Mouse (Mus musculus): Measurements from ENCODE around the gene Large1. TPM values are rescaled to one million over a fixed set of nuclear protein-coding genes. Genes with fewer than 3 reads are reported as not detected.
"Not testable (repeated sequence)": the region's sequence is repeated elsewhere in the genome, so short reads cannot be mapped to it uniquely, and the experiment has no call there.

The Large1 gene
- polyA plus RNA-seq, 1 experiment from 2014 or later: 23.9 TPM

GRCm38 (mm10) chr8:73289831-73290230 is 63.5 kb downstream of the Large1 start:
- Histone ChIP-seq H3K9me3 (ENCODE audit: control insufficient read depth, low read length) (no peaks in the 10 kb centered on the region), H3K4me3 (replicated peaks; ENCODE audit: low read depth, low read length) (no peak overlapping the region), H3K27ac (replicated peaks; ENCODE audit: low read depth, low read length) (no peak overlapping the region), H3K4me2 (ENCODE audit: low read length) (no peak overlapping the region), H3K27me3 (ENCODE audit: control insufficient read depth, insufficient read depth, low read length) (no peaks in the 10 kb centered on the region), H3K9ac (replicated peaks; ENCODE audit: low read length) (no peak overlapping the region), H3K4me1 (ENCODE audit: control insufficient read depth, insufficient read depth, low read length) (no peaks in the 10 kb centered on the region), H3K36me3 (ENCODE audit: control insufficient read depth, insufficient read depth, low read length) (no peaks in the 10 kb centered on the region)
- DNase-seq (no peak), ATAC-seq (ENCODE audit: low FRiP score, low TSS enrichment) (no peak)
- WGBS: 83% methylated on average over 2 of the region's 2 CpGs

- Histone ChIP-seq H3K27me3 (ENCODE audit: control insufficient read depth, insufficient read depth, low read length) (no peaks in the 10 kb centered on the region), H3K4me1 (ENCODE audit: control insufficient read depth, insufficient read depth, low read length) (no peaks in the 10 kb centered on the region), H3K9ac (replicated peaks; ENCODE audit: low read length) (no peak overlapping the region), H3K36me3 (ENCODE audit: control insufficient read depth, insufficient read depth, low read length) (no peaks in the 10 kb centered on the region), H3K4me2 (ENCODE audit: low read length) (no peak overlapping the region), H3K4me3 (replicated peaks; ENCODE audit: low read depth, low read length) (no peak overlapping the region), H3K9me3 (ENCODE audit: control insufficient read depth, low read length) (no peaks in the 10 kb centered on the region), H3K27ac (replicated peaks; ENCODE audit: low read depth, low read length) (no peak overlapping the region)
- ATAC-seq (ENCODE audit: low FRiP score, low TSS enrichment) (no peak), DNase-seq (no peak)
- WGBS: 91% methylated on average over 4 of the region's 4 CpGs
These were observed 71.3 kb downstream of the Large1 start for GRCm38 (mm10) chr8:73281996-73282395.

GRCm38 (mm10) chr8:73276015-73276414 is 77.3 kb downstream of the Large1 start:
- no peak overlapping the region for H3K9ac ChIP-seq (replicated peaks; ENCODE audit: low read length)
- no peaks in the 10 kb centered on the region for H3K36me3 ChIP-seq (ENCODE audit: control insufficient read depth, insufficient read depth, low read length)
- no peak for ATAC-seq (ENCODE audit: low FRiP score, low TSS enrichment)
- H3K4me3 ChIP-seq (replicated peaks; ENCODE audit: low read depth, low read length): no peak overlapping the region
- no peak for DNase-seq
- H3K27ac ChIP-seq (replicated peaks; ENCODE audit: low read depth, low read length): no peak overlapping the region
- no peaks in the 10 kb centered on the region for H3K9me3 ChIP-seq (ENCODE audit: control insufficient read depth, low read length)
- H3K4me2 ChIP-seq (ENCODE audit: low read length): no peak overlapping the region
- WGBS: 96% methylated on average over 4 of the region's 4 CpGs
- H3K4me1 ChIP-seq (ENCODE audit: control insufficient read depth, insufficient read depth, low read length): no peaks in the 10 kb centered on the region
- no peaks in the 10 kb centered on the region for H3K27me3 ChIP-seq (ENCODE audit: control insufficient read depth, insufficient read depth, low read length)

- DNase-seq; H3K4me2 ChIP-seq (ENCODE audit: low read length); H3K27me3 ChIP-seq (ENCODE audit: control insufficient read depth, insufficient read depth, low read length); H3K4me3 ChIP-seq (replicated peaks; ENCODE audit: low read depth, low read length); ATAC-seq (ENCODE audit: low FRiP score, low TSS enrichment); H3K4me1 ChIP-seq (ENCODE audit: control insufficient read depth, insufficient read depth, low read length); H3K27ac ChIP-seq (replicated peaks; ENCODE audit: low read depth, low read length); H3K9me3 ChIP-seq (ENCODE audit: control insufficient read depth, low read length); H3K36me3 ChIP-seq (ENCODE audit: control insufficient read depth, insufficient read depth, low read length); H3K9ac ChIP-seq (replicated peaks; ENCODE audit: low read length): not testable (repeated sequence)
- WGBS: 83% methylated on average over 4 of the region's 4 CpGs
These were observed 77.9 kb downstream of the Large1 start for GRCm38 (mm10) chr8:73275445-73275844.

- Histone ChIP-seq H3K9ac (replicated peaks; ENCODE audit: low read length) (no peak overlapping the region), H3K27ac (replicated peaks; ENCODE audit: low read depth, low read length) (no peak overlapping the region), H3K4me3 (replicated peaks; ENCODE audit: low read depth, low read length) (no peak overlapping the region), H3K9me3 (ENCODE audit: control insufficient read depth, low read length) (no peaks in the 10 kb centered on the region), H3K36me3 (ENCODE audit: control insufficient read depth, insufficient read depth, low read length) (no peaks in the 10 kb centered on the region), H3K4me1 (ENCODE audit: control insufficient read depth, insufficient read depth, low read length) (no peaks in the 10 kb centered on the region), H3K27me3 (ENCODE audit: control insufficient read depth, insufficient read depth, low read length) (no peaks in the 10 kb centered on the region), H3K4me2 (ENCODE audit: low read length) (no peak overlapping the region)
- no peak for DNase-seq
- ATAC-seq (ENCODE audit: low FRiP score, low TSS enrichment): no peak
These were observed 80.2 kb downstream of the Large1 start for GRCm38 (mm10) chr8:73273150-73273549.

- DNase-seq (no peak), ATAC-seq (ENCODE audit: low FRiP score, low TSS enrichment) (no peak)
- no peak overlapping the region for H3K9ac ChIP-seq (replicated peaks; ENCODE audit: low read length)
- H3K36me3 ChIP-seq (ENCODE audit: control insufficient read depth, insufficient read depth, low read length): no peaks in the 10 kb centered on the region
- H3K27me3 ChIP-seq (ENCODE audit: control insufficient read depth, insufficient read depth, low read length): no peaks in the 10 kb centered on the region
- no peaks in the 10 kb centered on the region for H3K4me1 ChIP-seq (ENCODE audit: control insufficient read depth, insufficient read depth, low read length)
- H3K9me3 ChIP-seq (ENCODE audit: control insufficient read depth, low read length): no peaks in the 10 kb centered on the region
- H3K4me2 ChIP-seq (ENCODE audit: low read length): no peak overlapping the region
- H3K4me3 ChIP-seq (replicated peaks; ENCODE audit: low read depth, low read length): no peak overlapping the region
- no peak overlapping the region for H3K27ac ChIP-seq (replicated peaks; ENCODE audit: low read depth, low read length)
These were observed 82.3 kb downstream of the Large1 start for GRCm38 (mm10) chr8:73270991-73271390.

- H3K9me3 ChIP-seq (ENCODE audit: control insufficient read depth, low read length): 0 out of 2 replicates have a peak, but pooled peaks cover 5% of the 10 kb centered on the region
- ATAC-seq (ENCODE audit: low FRiP score, low TSS enrichment): no peak
- 69% methylated on average over 2 of the region's 2 CpGs for WGBS
- no peak overlapping the region for H3K4me3 ChIP-seq (replicated peaks; ENCODE audit: low read depth, low read length)
- H3K4me1 ChIP-seq (ENCODE audit: control insufficient read depth, insufficient read depth, low read length): no peaks in the 10 kb centered on the region
- no peak for DNase-seq
- H3K4me2 ChIP-seq (ENCODE audit: low read length): no peak overlapping the region
- H3K27ac ChIP-seq (replicated peaks; ENCODE audit: low read depth, low read length): no peak overlapping the region
- H3K36me3 ChIP-seq (ENCODE audit: control insufficient read depth, insufficient read depth, low read length): no peaks in the 10 kb centered on the region
- H3K9ac ChIP-seq (replicated peaks; ENCODE audit: low read length): no peak overlapping the region
- H3K27me3 ChIP-seq (ENCODE audit: control insufficient read depth, insufficient read depth, low read length): no peaks in the 10 kb centered on the region
These were observed 95.4 kb downstream of the Large1 start for GRCm38 (mm10) chr8:73257981-73258380.

- no peaks in the 10 kb centered on the region for H3K36me3 ChIP-seq (ENCODE audit: control insufficient read depth, insufficient read depth, low read length)
- WGBS: 95% methylated on average over 3 of the region's 3 CpGs
- ATAC-seq (ENCODE audit: low FRiP score, low TSS enrichment): no peak
These were observed 109.2 kb downstream of the Large1 start for GRCm38 (mm10) chr8:73244186-73244585.

GRCm38 (mm10) chr8:73242066-73242465 is 111.3 kb downstream of the Large1 start:
- Histone ChIP-seq H3K4me2 (ENCODE audit: low read length) (no peak overlapping the region), H3K9me3 (ENCODE audit: control insufficient read depth, low read length) (peaks cover 17% of the 10 kb centered on the region), H3K4me3 (replicated peaks; ENCODE audit: low read depth, low read length) (no peak overlapping the region), H3K4me1 (ENCODE audit: control insufficient read depth, insufficient read depth, low read length) (no peaks in the 10 kb centered on the region), H3K9ac (replicated peaks; ENCODE audit: low read length) (no peak overlapping the region), H3K27ac (replicated peaks; ENCODE audit: low read depth, low read length) (no peak overlapping the region), H3K27me3 (ENCODE audit: control insufficient read depth, insufficient read depth, low read length) (no peaks in the 10 kb centered on the region), H3K36me3 (ENCODE audit: control insufficient read depth, insufficient read depth, low read length) (no peaks in the 10 kb centered on the region)
- WGBS: 97% methylated on average over 1 of the region's 1 CpGs
- no peak for ATAC-seq (ENCODE audit: low FRiP score, low TSS enrichment)
- DNase-seq: no peak

More at GRCm38 (mm10) chr8:73244186-73244585, 109.2 kb downstream of the Large1 start:
- peaks cover 17% of the 10 kb centered on the region for H3K9me3 ChIP-seq (ENCODE audit: control insufficient read depth, low read length)
- DNase-seq: no peak
- H3K4me3 ChIP-seq (replicated peaks; ENCODE audit: low read depth, low read length): no peak overlapping the region
- no peak overlapping the region for H3K9ac ChIP-seq (replicated peaks; ENCODE audit: low read length)
- no peaks in the 10 kb centered on the region for H3K27me3 ChIP-seq (ENCODE audit: control insufficient read depth, insufficient read depth, low read length)
- H3K27ac ChIP-seq (replicated peaks; ENCODE audit: low read depth, low read length): no peak overlapping the region
- H3K4me1 ChIP-seq (ENCODE audit: control insufficient read depth, insufficient read depth, low read length): no peaks in the 10 kb centered on the region
- H3K4me2 ChIP-seq (ENCODE audit: low read length): no peak overlapping the region
